Mouse (Mus musculus) G1E (cell line): ENCODE data around the gene Lefty2. TPM values are rescaled to one million over a fixed set of nuclear protein-coding genes. Genes with fewer than 3 reads are reported as not detected.

Experiments used
- ATAC-seq: 2 replicates; pipeline ENCODE4 v1.8.0; 2016; ENCODE audit warnings: mild to moderate bottlenecking; ENCODE audit not compliant: insufficient number of reproducible peaks, poor library complexity, low FRiP score, severe bottlenecking; ENCODE audit errors: extremely low read depth
- DNase-seq: peaks from one replicate; pipeline ENCODE4 v3.0.0; 2012; ENCODE audit warnings: low spot score
- H3K27me3 ChIP-seq: 2 replicates; pipeline ENCODE4 v1.6.1; 2012; ENCODE audit warnings: mild to moderate bottlenecking, low read length, inconsistent platforms; ENCODE audit not compliant: insufficient read depth
- H3K36me3 ChIP-seq: replicated peaks from 2 replicates; pipeline ENCODE3; 2012; ENCODE audit warnings: mild to moderate bottlenecking, inconsistent platforms
- H3K4me1 ChIP-seq: 2 replicates; pipeline ENCODE4 v1.6.1; 2012; ENCODE audit warnings: low read depth, low read length, inconsistent platforms, mixed read lengths; ENCODE audit not compliant: insufficient read depth
- H3K4me3 ChIP-seq: 2 replicates; pipeline ENCODE4 v1.5.1; 2012; ENCODE audit warnings: low read depth, mild to moderate bottlenecking, inconsistent platforms, low read length, moderate library complexity, mixed read lengths
- H3K9me3 ChIP-seq: replicated peaks from 2 replicates; pipeline ENCODE4 v1.6.1; 2012; ENCODE audit warnings: inconsistent platforms
- CTCF ChIP-seq: IDR thresholded peaks from 2 replicates; pipeline ENCODE4 v1.5.1; 2012; ENCODE audit warnings: low read depth, low read length, inconsistent platforms, mixed read lengths
- GATA1 ChIP-seq: IDR thresholded peaks from 2 replicates; pipeline ENCODE4 v1.6.1; 2012; ENCODE audit warnings: borderline replicate concordance, low read length, inconsistent platforms, mixed read lengths
- GATA2 ChIP-seq: IDR thresholded peaks from 2 replicates; pipeline ENCODE4 v1.6.1; 2012; ENCODE audit warnings: low read depth, low read length, inconsistent platforms, borderline replicate concordance
- POLR2AphosphoS5 ChIP-seq: IDR thresholded peaks from 2 replicates; pipeline ENCODE4 v1.6.1; 2012; ENCODE audit warnings: low read depth, low read length, inconsistent platforms; ENCODE audit not compliant: insufficient replicate concordance
- TAL1 ChIP-seq: conservative IDR thresholded peaks from 2 replicates; pipeline ENCODE4 v1.6.1; 2012; ENCODE audit warnings: low read depth, low read length, inconsistent platforms, mixed read lengths
- polyA plus RNA-seq: library from polyadenylated mRNA; stranded (reverse); fragments of >175 nt; gene quantifications from 2 replicates; pipeline ENCODE4 v1.2.3, GENCODE M21; 2012
- total RNA-seq, 2 experiments: library from RNA; stranded (forward) in 1 of 2; stranded (reverse) in 1 of 2; fragments of 200-1000 nt in 1 of 2; fragments of >200 nt in 1 of 2; fragmentation: Nextera tagmentation in 1 of 2; gene quantifications; 2 replicates each; pipeline ENCODE4 v1.2.3; 2014 to 2017

Lefty2 gene
- total RNA-seq (2014; fragmentation: Nextera tagmentation) (not detected in 2 replicates), total RNA-seq (2017) (0.06 and 0.11 TPM in 2 replicates), polyA plus RNA-seq (not detected in 2 replicates)

DNA sequence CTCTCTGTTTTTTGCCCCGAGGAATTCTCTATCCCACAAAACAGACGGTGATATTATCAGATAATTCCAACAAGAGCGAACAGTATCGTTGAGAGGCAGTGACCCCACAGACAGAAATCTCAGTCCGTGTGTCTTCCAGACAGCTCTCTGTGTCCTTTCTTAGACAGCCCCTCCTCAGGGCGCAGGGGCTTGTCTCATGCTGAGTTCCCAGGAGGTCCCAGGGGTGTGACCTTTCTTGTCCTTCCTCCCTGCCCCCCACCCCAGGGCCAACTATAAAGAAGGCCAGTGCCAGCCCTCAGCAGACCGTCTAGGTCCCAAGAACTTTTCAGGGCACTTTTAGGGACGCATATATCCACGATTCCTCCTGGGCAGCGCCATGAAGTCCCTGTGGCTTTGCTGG, at the start of gene Lefty2:
Lefty2 (plus strand) TSS at position 301 of the 400 bp plus-strand sequence.
- Histone ChIP-seq H3K4me3 (no peak within 1 kb of the TSS), H3K27me3 (peaks cover 55% of the 10 kb centered on the region), H3K36me3 (no peaks in the 10 kb centered on the region), H3K9me3 (no peaks in the 10 kb centered on the region), H3K4me1 (peaks cover 3% of the 10 kb centered on the region; the same call in 1 of the 2 replicates)
- no peak for TF ChIP-seq POLR2AphosphoS5
- no peak for TF ChIP-seq GATA1
- no peak for TF ChIP-seq GATA2
- no peak for TF ChIP-seq CTCF
- no peak for TF ChIP-seq TAL1
- DNase-seq (no peak), ATAC-seq (no peak)

DNA sequence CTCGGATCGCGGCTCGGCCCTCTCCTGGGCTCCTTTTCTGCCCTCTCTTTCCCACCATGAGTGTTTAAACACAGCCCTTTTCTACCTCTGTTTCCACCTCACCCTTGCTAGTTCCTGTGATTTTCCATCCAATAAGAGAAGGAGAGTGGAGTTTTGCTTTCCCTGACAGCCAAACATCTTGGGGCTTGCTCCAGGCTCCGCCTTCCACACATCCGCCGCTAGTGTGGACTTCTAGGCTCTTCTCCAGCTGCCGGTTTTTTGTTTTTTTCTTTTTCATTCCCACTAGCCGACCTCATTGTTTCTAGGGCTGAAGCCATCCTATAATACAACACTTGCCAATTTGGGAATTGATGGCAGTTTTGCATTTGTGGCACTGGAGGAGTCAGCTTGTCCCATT, 44.8 kb upstream of the Lefty2 start:
- TF ChIP-seq TAL1 (no peak), POLR2AphosphoS5 (no peak), GATA2 (no peak), GATA1 (no peak), CTCF (no peak)
- ATAC-seq: peak; percentile 59
- Histone ChIP-seq H3K4me1 (peaks cover 50% of the 10 kb centered on the region), H3K4me3 (peak overlapping the region; percentile 67), H3K27me3 (no peaks in the 10 kb centered on the region), H3K36me3 (peaks cover 10% of the 10 kb centered on the region), H3K9me3 (no peaks in the 10 kb centered on the region)
- DNase-seq: peak; percentile 79

DNA sequence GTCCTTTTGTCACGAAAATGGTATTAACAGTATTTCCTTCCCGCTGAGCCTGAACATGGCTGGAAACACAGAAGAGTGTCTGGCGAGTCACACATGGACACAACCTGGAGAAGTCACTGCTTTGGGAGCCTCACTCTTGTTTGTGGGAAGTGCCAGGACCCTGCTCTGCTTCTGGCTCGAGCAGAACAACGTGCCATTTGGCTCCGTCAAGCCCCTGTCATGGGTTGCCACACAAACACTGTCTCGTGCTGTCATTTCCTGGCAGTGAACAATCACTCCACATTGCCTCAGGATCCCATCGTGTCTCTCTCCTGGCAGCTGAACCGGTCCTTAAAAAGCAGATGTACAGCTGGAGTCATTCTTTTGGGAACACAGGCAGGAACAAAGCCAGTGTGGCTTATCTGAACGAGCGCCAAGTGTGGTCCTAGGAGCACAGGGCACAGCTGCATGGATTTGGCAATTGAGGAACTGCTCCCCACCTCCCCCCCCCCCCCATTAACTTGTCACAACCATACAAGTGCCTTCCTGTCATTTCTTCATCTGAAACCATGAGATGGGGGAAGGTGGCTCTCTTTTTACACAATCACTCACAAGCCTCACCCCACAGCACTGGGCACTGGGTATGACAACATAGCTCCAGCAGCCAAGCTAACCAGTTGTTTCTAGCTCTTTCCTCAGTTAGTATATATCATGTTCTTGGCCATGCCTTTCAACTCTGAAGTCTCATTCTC, 44.2 kb upstream of the Lefty2 start:
- Histone ChIP-seq H3K9me3 (no peaks in the 10 kb centered on the region), H3K27me3 (no peaks in the 10 kb centered on the region), H3K4me1 (peaks cover 53% of the 10 kb centered on the region), H3K4me3 (peak overlapping the region; percentile 67), H3K36me3 (peaks cover 14% of the 10 kb centered on the region)
- ATAC-seq (no peak; the same call in 1 of the 2 replicates), DNase-seq (peak; percentile 25)
- TF ChIP-seq TAL1: no peak
- TF ChIP-seq GATA2: no peak
- no peak for TF ChIP-seq POLR2AphosphoS5
- no peak for TF ChIP-seq CTCF
- no peak for TF ChIP-seq GATA1

DNA sequence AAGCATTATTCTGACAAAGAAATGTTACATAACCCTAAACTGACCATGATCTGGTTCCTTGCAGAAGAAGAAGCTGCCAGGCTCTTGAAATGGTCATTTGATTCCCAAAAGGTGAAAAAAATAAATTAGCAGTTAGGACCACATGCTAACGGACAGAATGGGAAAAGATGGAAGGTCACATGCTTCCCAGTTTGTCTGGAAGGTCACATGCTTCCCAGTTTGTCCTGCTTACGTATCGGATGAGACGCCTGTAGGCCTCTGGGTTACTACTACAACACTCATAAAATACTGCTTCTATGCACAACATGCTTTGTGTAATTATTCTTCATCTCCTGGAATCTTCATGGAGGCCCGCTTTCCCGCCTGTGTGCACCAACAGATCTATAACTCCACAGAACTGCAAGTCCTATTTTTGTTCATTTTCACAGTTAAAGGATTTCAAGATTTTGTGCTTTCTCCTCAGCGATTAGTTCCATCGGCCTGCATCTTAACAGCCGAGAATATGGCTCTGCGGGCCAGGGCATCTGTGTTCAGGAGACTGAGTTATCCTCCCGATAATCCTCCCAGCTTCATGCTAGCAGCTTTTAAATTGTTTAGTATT, 43.1 kb upstream of the Lefty2 start:
- Histone ChIP-seq H3K27me3 (no peaks in the 10 kb centered on the region), H3K4me3 (peak overlapping the region; percentile 87; the same call in 1 of the 2 replicates), H3K9me3 (no peaks in the 10 kb centered on the region), H3K4me1 (peaks cover 55% of the 10 kb centered on the region), H3K36me3 (peaks cover 19% of the 10 kb centered on the region)
- ATAC-seq: no peak
- no peak for DNase-seq
- TF ChIP-seq TAL1 (no peak), GATA2 (no peak), CTCF (no peak), GATA1 (no peak), POLR2AphosphoS5 (no peak)

DNA sequence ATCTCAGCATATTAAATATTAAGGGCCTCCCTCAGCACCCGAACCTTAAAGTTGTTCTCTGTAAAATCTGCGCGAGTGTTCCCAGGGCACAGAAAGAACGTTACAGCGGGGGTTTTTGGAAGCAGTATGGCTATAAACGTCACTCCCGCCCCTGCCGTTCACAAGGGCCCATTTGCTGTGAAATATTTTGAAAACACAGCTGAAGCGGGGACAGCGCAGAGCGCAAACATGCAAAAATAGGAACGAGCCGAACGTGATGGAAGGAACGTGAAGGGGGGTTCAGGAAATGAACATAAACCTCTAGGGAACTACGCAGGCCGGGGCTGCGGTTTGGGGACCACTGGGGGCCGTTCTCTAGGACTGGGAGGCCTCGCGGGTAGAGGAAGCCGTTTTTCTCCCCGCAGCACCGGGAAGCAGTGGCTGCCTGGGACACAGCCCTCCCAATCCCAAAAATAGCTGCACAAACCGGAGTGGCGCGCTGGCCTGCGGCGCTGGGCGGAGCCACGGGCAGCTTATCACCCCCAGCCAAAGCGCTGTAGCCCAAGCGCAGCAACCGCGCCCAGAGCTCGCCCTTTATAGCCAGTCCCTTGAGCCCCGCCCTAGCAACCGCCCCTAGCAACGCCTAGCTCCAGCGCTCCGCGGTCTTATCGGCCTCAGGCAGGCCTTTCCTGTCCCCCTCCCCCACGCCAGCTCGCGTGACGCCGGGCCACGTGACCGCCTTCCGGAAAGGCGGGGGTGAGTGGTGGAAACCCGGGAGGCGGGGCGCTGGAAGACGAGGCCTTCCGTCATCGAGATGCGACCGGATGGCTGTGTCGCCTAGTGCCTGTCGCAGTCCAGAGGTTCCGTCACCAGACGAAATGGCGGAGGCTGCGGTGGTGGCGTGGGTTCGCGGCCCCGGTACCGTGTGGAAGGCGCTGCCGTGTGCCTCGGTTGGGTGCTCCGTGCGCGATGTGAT, 42.3 kb upstream of the Lefty2 start, which contains the start of gene Sde2:
Sde2 (plus strand) TSS at position 812 of the 955 bp plus-strand sequence.
- DNase-seq (peak; percentile 90), ATAC-seq (peak; percentile 86)
- TF ChIP-seq GATA1: no peak
- peak; percentile 94 for TF ChIP-seq TAL1
- peak; percentile 91 for TF ChIP-seq POLR2AphosphoS5
- H3K4me3 ChIP-seq: peak within 1 kb of the TSS; percentile 87
- H3K27me3 ChIP-seq: no peaks in the 10 kb centered on the region
- H3K4me1 ChIP-seq: peaks cover 55% of the 10 kb centered on the region
- peaks cover 27% of the 10 kb centered on the region for H3K36me3 ChIP-seq
- no peaks in the 10 kb centered on the region for H3K9me3 ChIP-seq

DNA sequence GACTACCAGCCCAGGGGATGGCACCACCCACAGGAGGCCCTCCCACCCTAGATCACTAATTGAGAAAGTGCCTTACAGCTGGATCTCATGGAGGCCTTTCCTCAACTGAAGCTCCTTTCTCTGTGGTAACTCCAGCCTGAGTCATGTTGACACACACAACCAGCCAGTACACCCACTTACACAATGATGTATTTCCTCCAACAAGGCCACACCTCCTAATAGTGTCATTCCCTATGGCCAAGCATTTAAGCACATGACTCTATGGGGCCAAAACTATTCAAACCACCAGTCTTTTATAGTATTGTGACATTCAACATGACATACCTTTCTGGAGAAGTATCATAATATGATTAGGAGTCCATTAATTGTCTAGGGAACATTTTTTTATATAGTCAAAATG, 34.1 kb upstream of the Lefty2 start:
- peaks cover 46% of the 10 kb centered on the region for H3K4me1 ChIP-seq

More for the DNA sequence above, 34.1 kb upstream of the Lefty2 start:
- no peak for TF ChIP-seq CTCF
- TF ChIP-seq POLR2AphosphoS5: no peak
- no peak for TF ChIP-seq TAL1
- TF ChIP-seq GATA1: no peak
- no peak for TF ChIP-seq GATA2
- H3K9me3 ChIP-seq: no peaks in the 10 kb centered on the region
- no peak for DNase-seq
- H3K4me3 ChIP-seq: no peak overlapping the region
- no peak for ATAC-seq
- H3K36me3 ChIP-seq: peaks cover 94% of the 10 kb centered on the region
- H3K27me3 ChIP-seq: no peaks in the 10 kb centered on the region
